Mouse (Mus musculus): ENCODE results near the gene Snx15.

- peak; percentile 90 for TF ChIP-seq CTCF (IDR thresholded peaks at IDR 0.05; ENCODE audit: insufficient read depth, low read depth, low read length)
- peak; percentile 41; the same call in 1 of the 2 replicates for TF ChIP-seq POLR2A (IDR thresholded peaks at IDR 0.05; ENCODE audit: insufficient read depth, low read depth, low read length)
Observed at GRCm38 (mm10) chr19:6140678-6141393, 12.7 kb upstream of the Snx15 start, which contains the start of gene Batf2.
